Mouse (Mus musculus): ENCODE measurements around the gene Btrc.

DNA sequence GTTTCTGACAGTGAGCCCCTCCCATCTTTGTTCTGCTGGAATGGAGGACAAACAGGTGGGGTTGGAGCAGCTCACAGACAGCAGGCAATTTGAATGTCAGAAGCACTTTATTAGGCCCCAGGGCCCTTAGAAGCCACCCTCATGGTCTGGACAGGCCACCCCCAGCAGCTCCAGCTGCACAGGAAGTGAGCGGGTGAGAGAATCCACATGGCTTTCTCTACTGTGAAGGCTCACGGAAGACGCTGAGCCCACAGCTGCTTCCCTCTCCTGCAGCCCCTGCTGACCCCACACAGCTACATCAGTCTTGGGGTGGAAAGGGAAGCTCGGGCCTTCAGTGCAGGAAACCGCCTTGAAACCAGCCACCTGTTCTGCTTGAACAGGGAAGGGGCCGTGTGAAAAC, 188.7 kb downstream of the Btrc start:
- no peak for TF ChIP-seq GABPA (IDR thresholded peaks at IDR 0.05; ENCODE audit: insufficient replicate concordance, low read depth, low read length)
- no peak for TF ChIP-seq CTCF (conservative IDR thresholded peaks at IDR 0.05 in 1 of 2, IDR thresholded peaks at IDR 0.05 in 1 of 2; ENCODE audit: low read depth in 2 of 2, low read length in 2 of 2)
- TF ChIP-seq ZC3H11A (IDR thresholded peaks at IDR 0.05; ENCODE audit: low read depth, low read length): no peak

Data from CH12.LX (cell line).